Mouse (Mus musculus) MEL (cell line): ENCODE results near the gene Slc5a10. TPM values are rescaled to one million over a fixed set of nuclear protein-coding genes. Genes with fewer than 3 reads are reported as not detected.

Experiments used
- DNase-seq: peaks from one replicate; pipeline ENCODE4 v3.0.0; 2011; ENCODE audit warnings: low read depth, low spot score
- H3K27ac ChIP-seq: 2 replicates; pipeline ENCODE4 v1.5.1; 2012; ENCODE audit warnings: low read depth, mild to moderate bottlenecking, control low read depth, low read length, moderate library complexity; ENCODE audit not compliant: control insufficient read depth
- H3K27me3 ChIP-seq, 2 experiments: fragments of 150-350 bp in 1 of 2; sonication (generic) in 1 of 2; 2 replicates each; pipeline ENCODE4 v1.6.1; 2012; ENCODE audit warnings: low read length in 2 of 2, mild to moderate bottlenecking in 2 of 2, improper control_type of control experiment in 1 of 2, moderate library complexity in 1 of 2; ENCODE audit not compliant: insufficient read depth in 2 of 2, control insufficient read depth in 1 of 2
- H3K36me3 ChIP-seq, 2 experiments: 2 replicates each; pipeline ENCODE4 v1.6.1; 2012 to 2014; ENCODE audit warnings: low read length in 2 of 2, improper control_type of control experiment in 1 of 2, inconsistent platforms in 1 of 2, mild to moderate bottlenecking in 1 of 2; ENCODE audit not compliant: insufficient read depth in 2 of 2, control insufficient read depth in 1 of 2
- H3K4me1 ChIP-seq, 2 experiments: fragments of 150-350 bp in 1 of 2; sonication (generic) in 1 of 2; 2 replicates each; pipeline ENCODE4 v1.6.1; 2012; ENCODE audit warnings: low read length in 2 of 2, improper control_type of control experiment in 1 of 2, mild to moderate bottlenecking in 1 of 2; ENCODE audit not compliant: insufficient read depth in 2 of 2, control insufficient read depth in 1 of 2
- H3K4me3 ChIP-seq, 2 experiments: fragments of 150-350 bp in 1 of 2; sonication (generic) in 1 of 2; 2 replicates each; pipeline ENCODE4 v1.5.1; 2012; ENCODE audit warnings: low read depth in 2 of 2, low read length in 2 of 2, mild to moderate bottlenecking in 2 of 2, moderate library complexity in 2 of 2, control low read depth in 1 of 2, improper control_type of control experiment in 1 of 2; ENCODE audit not compliant: control insufficient read depth in 1 of 2, insufficient read depth in 1 of 2
- H3K79me2 ChIP-seq: 2 replicates; pipeline ENCODE4 v1.6.1; 2012; ENCODE audit warnings: mild to moderate bottlenecking, low read length, moderate library complexity; ENCODE audit not compliant: control insufficient read depth, poor library complexity, insufficient read depth
- H3K9ac ChIP-seq: 2 replicates; pipeline ENCODE4 v1.6.1; 2012; ENCODE audit warnings: low read depth, mild to moderate bottlenecking, control low read depth, low read length, moderate library complexity; ENCODE audit not compliant: control insufficient read depth, poor library complexity, severe bottlenecking
- H3K9me3 ChIP-seq: fragments of 150-350 bp; sonication (generic); replicated peaks from 2 replicates; pipeline ENCODE4 v1.6.1; 2012; ENCODE audit warnings: mild to moderate bottlenecking, low read length, improper control_type of control experiment, moderate library complexity; ENCODE audit not compliant: insufficient read depth
- CTCF ChIP-seq, 3 experiments: IDR thresholded peaks in 2 of 3; conservative IDR thresholded peaks in 1 of 3; 2 replicates each; pipeline ENCODE4 v1.5.1; 2011 to 2012; ENCODE audit warnings: low read length in 3 of 3, low read depth in 2 of 3, mild to moderate bottlenecking in 2 of 3, improper control_type of control experiment in 1 of 3, inconsistent platforms in 1 of 3, mixed read lengths in 1 of 3, moderate library complexity in 1 of 3; ENCODE audit not compliant: control insufficient read depth in 1 of 3, insufficient read depth in 1 of 3, poor library complexity in 1 of 3, severe bottlenecking in 1 of 3
- EP300 ChIP-seq, 2 experiments: IDR thresholded peaks; 2 replicates each; pipeline ENCODE4 v1.6.1; 2011; ENCODE audit warnings: improper control_type of control experiment in 2 of 2, low read length in 2 of 2, low read depth in 1 of 2, mild to moderate bottlenecking in 1 of 2
- ETS1 ChIP-seq: IDR thresholded peaks from 2 replicates; pipeline ENCODE4 v1.6.1; 2012; ENCODE audit warnings: low read depth, mild to moderate bottlenecking, inconsistent platforms, low read length, improper control_type of control experiment, moderate library complexity
- GATA1 ChIP-seq: IDR thresholded peaks from 2 replicates; pipeline ENCODE4 v1.6.1; 2011; ENCODE audit warnings: low read depth, low read length, improper control_type of control experiment
- MAZ ChIP-seq: IDR thresholded peaks from 2 replicates; pipeline ENCODE4 v1.6.1; 2012; ENCODE audit warnings: low read depth, mild to moderate bottlenecking, inconsistent platforms, low read length, improper control_type of control experiment
- MXI1 ChIP-seq: IDR thresholded peaks from 2 replicates; pipeline ENCODE4 v1.6.1; 2011; ENCODE audit warnings: mild to moderate bottlenecking, low read depth, low read length, improper control_type of control experiment
- MYB ChIP-seq: IDR thresholded peaks from 2 replicates; pipeline ENCODE4 v1.6.1; 2011; ENCODE audit warnings: mild to moderate bottlenecking, low read depth, low read length, improper control_type of control experiment
- NELFE ChIP-seq: IDR thresholded peaks from 2 replicates; pipeline ENCODE4 v1.6.1; 2011; ENCODE audit warnings: low read depth, low read length, improper control_type of control experiment
- NRF1 ChIP-seq: IDR thresholded peaks from 2 replicates; pipeline ENCODE4 v1.6.1; 2014; ENCODE audit warnings: low read depth, mild to moderate bottlenecking, inconsistent platforms, low read length, improper control_type of control experiment, moderate library complexity; ENCODE audit not compliant: poor library complexity, insufficient read depth, severe bottlenecking
- RAD21 ChIP-seq: IDR thresholded peaks from 2 replicates; pipeline ENCODE4 v1.6.1; 2011; ENCODE audit warnings: mild to moderate bottlenecking, low read depth, low read length, improper control_type of control experiment
- RCOR1 ChIP-seq: IDR thresholded peaks from 2 replicates; pipeline ENCODE4 v1.6.1; 2012; ENCODE audit warnings: low read depth, mild to moderate bottlenecking, inconsistent platforms, low read length, improper control_type of control experiment
- SIN3A ChIP-seq: IDR thresholded peaks from 2 replicates; pipeline ENCODE4 v1.6.1; 2012; ENCODE audit warnings: low read length, improper control_type of control experiment, inconsistent platforms
- SMC3 ChIP-seq: IDR thresholded peaks from 2 replicates; pipeline ENCODE4 v1.6.1; 2011; ENCODE audit warnings: low read depth, low read length, improper control_type of control experiment
- TAL1 ChIP-seq: IDR thresholded peaks from 2 replicates; pipeline ENCODE4 v1.6.1; 2012; ENCODE audit warnings: mild to moderate bottlenecking, inconsistent platforms, low read length, moderate library complexity, mixed read lengths
- TBP ChIP-seq: IDR thresholded peaks from 2 replicates; pipeline ENCODE4 v1.8.0; 2011; ENCODE audit warnings: low read depth, low read length, improper control_type of control experiment
- TCF12 ChIP-seq: IDR thresholded peaks from 2 replicates; pipeline ENCODE4 v1.6.1; 2014; ENCODE audit warnings: low read depth, mild to moderate bottlenecking, inconsistent platforms, low read length, improper control_type of control experiment, moderate library complexity
- UBTF ChIP-seq: IDR thresholded peaks from 2 replicates; pipeline ENCODE4 v1.6.1; 2012; ENCODE audit warnings: low read depth, mild to moderate bottlenecking, inconsistent platforms, low read length, improper control_type of control experiment, moderate library complexity, borderline replicate concordance; ENCODE audit not compliant: insufficient read depth
- ZC3H11A ChIP-seq: IDR thresholded peaks from 2 replicates; pipeline ENCODE4 v1.6.1; 2012; ENCODE audit warnings: low read depth, mild to moderate bottlenecking, inconsistent platforms, low read length, improper control_type of control experiment
- ZNF384 ChIP-seq: IDR thresholded peaks from 2 replicates; pipeline ENCODE4 v1.6.1; 2012; ENCODE audit warnings: low read depth, mild to moderate bottlenecking, inconsistent platforms, low read length, improper control_type of control experiment
- polyA plus RNA-seq, 2 experiments: library from polyadenylated mRNA; stranded (reverse) in 1 of 2; unstranded in 1 of 2; fragments of >175 nt in 1 of 2; fragments of >200 nt in 1 of 2; gene quantifications; 2 replicates each; pipeline versions ENCODE4 v1.2.1 to v1.2.4; 2012; ENCODE audit warnings: low replicate concordance in 2 of 2, low read depth in 1 of 2; ENCODE audit not compliant: insufficient read length in 2 of 2, insufficient read depth in 1 of 2, missing spikeins in 1 of 2
- total RNA-seq: library from RNA; depleted of rRNA; stranded (reverse); fragments of 300-350 nt; gene quantifications from 2 replicates; pipeline ENCODE4 v1.2.3, GENCODE M21; 2012

Gene Slc5a10
- total and polyA plus RNA-seq, 3 experiments = 0.08 TPM; not detected in 2

GRCm38 (mm10) chr11:61715130-61715529, 5.5 kb downstream of the Slc5a10 start:
- H3K9me3 ChIP-seq = no peaks in the 10 kb centered on the region
- no peak for DNase-seq
- H3K4me1 ChIP-seq = peaks cover 0 to 8% of the 10 kb centered on the region in 2 experiments; a peak in 1 of 4 replicates
- H3K9ac ChIP-seq = no peak overlapping the region
- no peak overlapping the region for H3K4me3 ChIP-seq
- no peaks in the 10 kb centered on the region for H3K79me2 ChIP-seq
- no peaks in the 10 kb centered on the region for H3K27me3 ChIP-seq
- 0 out of 4 replicates have a peak, but pooled peaks cover 0 to 2% of the 10 kb centered on the region in 2 experiments for H3K36me3 ChIP-seq
- H3K27ac ChIP-seq = no peak overlapping the region
- TF ChIP-seq GATA1 = no peak
- TF ChIP-seq, all 39 proteins: peak for 0

- Histone ChIP-seq H3K36me3 (0 out of 4 replicates have a peak, but pooled peaks cover 0 to 2% of the 10 kb centered on the region in 2 experiments), H3K27me3 (no peaks in the 10 kb centered on the region), H3K27ac (no peak overlapping the region), H3K4me1 (peaks cover 0 to 8% of the 10 kb centered on the region in 2 experiments; a peak in 1 of 4 replicates), H3K9ac (peak overlapping the region; percentile 39; the same call in 1 of the 2 replicates), H3K79me2 (no peaks in the 10 kb centered on the region), H3K4me3 (no peak overlapping the region), H3K9me3 (no peaks in the 10 kb centered on the region)
- peak; percentile 40; the same call in 1 of the 2 replicates for TF ChIP-seq RCOR1
- TF ChIP-seq RAD21 = peak; percentile 95
- peak; percentile 80 for TF ChIP-seq SIN3A
- TF ChIP-seq MAZ = peak; percentile 84
- no peak for TF ChIP-seq ZNF384
- TF ChIP-seq EP300 (IDR thresholded peaks at IDR 0.05; ENCODE audit: low read depth in 1 of 2, low read length in 2 of 2) = peak; percentile 63 to 77; a peak in 3 of 4 replicates
- TF ChIP-seq NELFE = no peak
- peak; percentile 95 for TF ChIP-seq ETS1
- peak; percentile 91 for TF ChIP-seq SMC3
- TF ChIP-seq GATA1 = peak; percentile 75
- peak; percentile 82 for TF ChIP-seq NRF1
- TF ChIP-seq UBTF = 0 out of 2 replicates have a peak, but pooled peaks have one; percentile 22
- no peak for TF ChIP-seq MYB
- no peak for TF ChIP-seq TBP
- TF ChIP-seq TAL1 = peak; percentile 76
- TF ChIP-seq TCF12 = peak; percentile 88
- peak; percentile 93 for TF ChIP-seq ZC3H11A
- peak; percentile 46; the same call in 1 of the 2 replicates for TF ChIP-seq MXI1
- TF ChIP-seq CTCF (IDR thresholded peaks at IDR 0.05 in 2 of 3, conservative IDR thresholded peaks at IDR 0.05 in 1 of 3; ENCODE audit: control insufficient read depth in 1 of 3, insufficient read depth in 1 of 3, low read depth in 2 of 3, low read length in 3 of 3, poor library complexity in 1 of 3, severe bottlenecking in 1 of 3) = peak; percentile 85 to 94 (median 87)
- DNase-seq = peak; percentile 97
These were observed 6.1 kb downstream of the Slc5a10 start for GRCm38 (mm10) chr11:61714346-61715117.
